Mouse (Mus musculus) ES-E14 (cell line): ENCODE measurements around the gene Tshz2. TPM values are rescaled to one million over a fixed set of nuclear protein-coding genes. Genes with fewer than 3 reads are reported as not detected.

Experiments
- DNase-seq: peaks from one replicate; pipeline ENCODE4 v3.0.0-alpha.2; 2013; ENCODE audit warnings: low read depth, low spot score
- H3K27ac ChIP-seq: 2 replicates; pipeline ENCODE4 v1.5.1; 2012; ENCODE audit warnings: low read depth, mild to moderate bottlenecking, low read length, moderate library complexity, mixed read lengths; ENCODE audit not compliant: poor library complexity, insufficient read depth, severe bottlenecking
- H3K36me3 ChIP-seq: 2 replicates; pipeline ENCODE4 v1.6.1; 2012; ENCODE audit warnings: mild to moderate bottlenecking, low read length, moderate library complexity, mixed read lengths; ENCODE audit not compliant: control insufficient read depth, poor library complexity, insufficient read depth, severe bottlenecking
- H3K4me1 ChIP-seq, 2 experiments: fragments of 150-350 bp in 1 of 2; sonication (generic) in 1 of 2; 2 replicates each; pipeline ENCODE4 v1.6.1; 2012; ENCODE audit warnings: low read length in 2 of 2, mild to moderate bottlenecking in 1 of 2, mixed read lengths in 1 of 2; ENCODE audit not compliant: control insufficient read depth in 2 of 2, insufficient read depth in 2 of 2, poor library complexity in 1 of 2
- H3K4me3 ChIP-seq, 2 experiments: fragments of 150-350 bp in 1 of 2; sonication (generic) in 1 of 2; 2 replicates each; pipeline ENCODE4 v1.5.1; 2012; ENCODE audit warnings: low read length in 2 of 2, low read depth in 1 of 2, mild to moderate bottlenecking in 1 of 2, mixed read lengths in 1 of 2; ENCODE audit not compliant: insufficient read depth in 1 of 2, poor library complexity in 1 of 2, severe bottlenecking in 1 of 2
- H3K9ac ChIP-seq: 2 replicates; pipeline ENCODE4 v1.6.1; 2012; ENCODE audit warnings: low read depth, mild to moderate bottlenecking, low read length, mixed read lengths; ENCODE audit not compliant: poor library complexity, insufficient read depth, severe bottlenecking
- H3K9me3 ChIP-seq: fragments of 150-350 bp; sonication (generic); 2 replicates; pipeline ENCODE4 v1.6.1; 2012; ENCODE audit warnings: low read depth, mild to moderate bottlenecking, low read length; ENCODE audit not compliant: control insufficient read depth, insufficient read depth
- CHD2 ChIP-seq: IDR thresholded peaks from 2 replicates; pipeline ENCODE4 v1.6.1; 2014; ENCODE audit warnings: mild to moderate bottlenecking, low read depth, low read length, inconsistent platforms
- HCFC1 ChIP-seq: IDR thresholded peaks from 2 replicates; pipeline ENCODE4 v1.6.1; 2012; ENCODE audit warnings: low read length, inconsistent platforms, borderline replicate concordance; ENCODE audit not compliant: insufficient read depth
- MAFK ChIP-seq: IDR thresholded peaks from 2 replicates; pipeline ENCODE4 v1.6.1; 2014; ENCODE audit warnings: mild to moderate bottlenecking, low read depth, low read length, inconsistent platforms; ENCODE audit not compliant: insufficient read depth
- ZC3H11A ChIP-seq: IDR thresholded peaks from 2 replicates; pipeline ENCODE4 v1.6.1; 2012; ENCODE audit warnings: low read depth, mild to moderate bottlenecking, inconsistent platforms, low read length, borderline replicate concordance
- ZNF384 ChIP-seq: IDR thresholded peaks from 2 replicates; pipeline ENCODE4 v1.6.1; 2012; ENCODE audit warnings: low read depth, low read length, inconsistent platforms
- in situ Hi-C, 2 experiments: fragments of 600-800 bp; cut with MboI; formaldehyde crosslinking; loops; one replicate each; pipeline ENCODE4 v1.15.1; 2025; ENCODE audit warnings: low sequenced_read_pairs in 2 of 2, inconsistent platforms in 1 of 2; ENCODE audit not compliant: unreplicated experiment in 2 of 2
- total RNA-seq: library from RNA; depleted of rRNA; stranded (reverse); fragments of 300-350 nt; gene quantifications from 2 replicates; pipeline ENCODE4 v1.2.3, GENCODE M21; 2012

Gene Tshz2
- total RNA-seq, 1 experiment, result 0.27 TPM

GRCm38 (mm10) chr2:169597357-169597756 is 35.5 kb upstream of the Tshz2 start:
- DNase-seq, result no peak
- no peak overlapping the region for H3K27ac ChIP-seq
- in situ Hi-C loops, result no loop called here
- H3K4me1 ChIP-seq, result no peaks in the 10 kb centered on the region
- no peak for TF ChIP-seq ZC3H11A
- no peak for TF ChIP-seq MAFK
- no peak for TF ChIP-seq CHD2
- no peak for TF ChIP-seq ZNF384
- no peak for TF ChIP-seq HCFC1
- no peak overlapping the region for H3K4me3 ChIP-seq
- H3K9ac ChIP-seq, result no peak overlapping the region
- H3K36me3 ChIP-seq, result no peaks in the 10 kb centered on the region
- H3K9me3 ChIP-seq, result no peaks in the 10 kb centered on the region

- no peak for DNase-seq
- no peak for TF ChIP-seq MAFK
- no peak for TF ChIP-seq ZC3H11A
- TF ChIP-seq CHD2, result no peak
- in situ Hi-C loops, result no loop called here
- no peak overlapping the region for H3K27ac ChIP-seq
- H3K4me3 ChIP-seq, result no peak overlapping the region
- H3K36me3 ChIP-seq, result no peaks in the 10 kb centered on the region
- no peaks in the 10 kb centered on the region for H3K4me1 ChIP-seq
- H3K9ac ChIP-seq, result no peak overlapping the region
- H3K9me3 ChIP-seq, result no peaks in the 10 kb centered on the region
Observed at GRCm38 (mm10) chr2:169597971-169598370, 34.8 kb upstream of the Tshz2 start.

GRCm38 (mm10) chr2:169599591-169599990 is 33.2 kb upstream of the Tshz2 start:
- in situ Hi-C loops, result no loop called here
- no peak for DNase-seq
- no peaks in the 10 kb centered on the region for H3K36me3 ChIP-seq
- H3K27ac ChIP-seq, result no peak overlapping the region
- H3K4me1 ChIP-seq, result no peaks in the 10 kb centered on the region
- H3K4me3 ChIP-seq, result no peak overlapping the region
- TF ChIP-seq ZNF384 (no peak), CHD2 (no peak), MAFK (no peak), ZC3H11A (no peak), HCFC1 (no peak)
- no peaks in the 10 kb centered on the region for H3K9me3 ChIP-seq
- H3K9ac ChIP-seq, result no peak overlapping the region

DNA sequence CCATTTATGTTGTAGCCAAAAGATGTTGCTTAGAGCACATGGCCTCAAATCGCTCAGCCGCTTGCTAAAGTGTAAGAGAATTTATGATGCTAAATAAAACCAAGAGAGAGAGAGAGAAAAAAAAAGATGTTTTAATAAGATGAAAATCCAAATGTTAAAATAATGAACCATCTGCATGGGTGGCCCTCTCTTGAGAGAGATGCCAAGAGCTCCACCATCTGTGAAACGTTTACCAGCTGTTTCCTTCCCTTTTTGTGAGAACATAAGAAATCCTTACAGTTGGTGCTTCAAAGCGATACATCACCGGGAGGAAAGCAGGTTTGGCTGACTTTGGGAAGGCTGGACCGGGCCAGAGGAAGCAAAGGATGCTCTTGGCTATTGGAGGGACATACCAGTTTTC is 32.6 kb upstream of the Tshz2 start:
- Histone ChIP-seq H3K4me3 (no peak overlapping the region), H3K4me1 (no peaks in the 10 kb centered on the region), H3K36me3 (no peaks in the 10 kb centered on the region), H3K9ac (no peak overlapping the region), H3K27ac (no peak overlapping the region), H3K9me3 (no peaks in the 10 kb centered on the region)
- in situ Hi-C loops, result no loop called here
- TF ChIP-seq ZNF384, result no peak
- no peak for TF ChIP-seq ZC3H11A
- no peak for TF ChIP-seq CHD2
- no peak for TF ChIP-seq MAFK
- no peak for TF ChIP-seq HCFC1
- no peak for DNase-seq

- Histone ChIP-seq H3K27ac (no peak overlapping the region), H3K4me3 (no peak overlapping the region), H3K4me1 (no peaks in the 10 kb centered on the region), H3K36me3 (no peaks in the 10 kb centered on the region), H3K9me3 (no peaks in the 10 kb centered on the region), H3K9ac (no peak overlapping the region)
- no peak for TF ChIP-seq HCFC1
- no peak for TF ChIP-seq ZNF384
- TF ChIP-seq ZC3H11A, result no peak
- no peak for TF ChIP-seq MAFK
- no peak for TF ChIP-seq CHD2
- in situ Hi-C loops, result no loop called here
- no peak for DNase-seq
Observed at GRCm38 (mm10) chr2:169606901-169607678, 25.7 kb upstream of the Tshz2 start.
